Mouse (Mus musculus): Measurements from ENCODE around the gene Serpinb8. TPM values are rescaled to one million over a fixed set of nuclear protein-coding genes. Genes with fewer than 3 reads are reported as not detected.

The Serpinb8 gene
- polyA plus RNA-seq, 1 experiment, result 5.5 TPM

- Histone ChIP-seq H3ac (ENCODE audit: control insufficient read depth, insufficient read length) (no peak overlapping the region), H3K27me3 (ENCODE audit: control insufficient read depth, insufficient read depth, insufficient read length) (no peaks in the 10 kb centered on the region), H3K4me3 (no peak overlapping the region), H3K79me2 (ENCODE audit: control insufficient read depth, insufficient read depth) (no peaks in the 10 kb centered on the region), H3K36me3 (ENCODE audit: control insufficient read depth, insufficient read depth) (no peaks in the 10 kb centered on the region), H3K4me2 (ENCODE audit: low read depth) (no peak overlapping the region)
- TF ChIP-seq E2F4 (IDR thresholded peaks at IDR 0.05; ENCODE audit: insufficient read depth) (no peak), MYOG (IDR thresholded peaks at IDR 0.05; ENCODE audit: control insufficient read depth in 1 of 3, insufficient read depth in 1 of 3, insufficient read length in 2 of 3, low read depth in 2 of 3) (no peak), TCF12 (IDR thresholded peaks at IDR 0.05; ENCODE audit: insufficient read depth, poor library complexity, severe bottlenecking) (no peak), POLR2A (IDR thresholded peaks at IDR 0.05; ENCODE audit: insufficient read length, low read depth) (no peak), POLR2AphosphoS2 (IDR thresholded peaks at IDR 0.05; ENCODE audit: insufficient read length, low read depth) (no peak), TCF3 (IDR thresholded peaks at IDR 0.05; ENCODE audit: insufficient read length, low read depth) (no peak), MYOD1 (IDR thresholded peaks at IDR 0.05; ENCODE audit: control insufficient read depth in 1 of 3, insufficient read length in 2 of 3, low read depth in 2 of 3) (no peak), CEBPB (IDR thresholded peaks at IDR 0.05; ENCODE audit: insufficient read depth, poor library complexity, severe bottlenecking) (no peak), USF1 (IDR thresholded peaks at IDR 0.05; ENCODE audit: low read depth) (no peak)
These were observed 32.2 kb downstream of the Serpinb8 start for GRCm38 (mm10) chr1:107622017-107622416.

- H3K27me3 ChIP-seq (ENCODE audit: control insufficient read depth, insufficient read depth, insufficient read length), result no peaks in the 10 kb centered on the region
- TF ChIP-seq USF1 (IDR thresholded peaks at IDR 0.05; ENCODE audit: low read depth), result no peak
- TF ChIP-seq E2F4 (IDR thresholded peaks at IDR 0.05; ENCODE audit: insufficient read depth), result no peak
- TF ChIP-seq POLR2A (IDR thresholded peaks at IDR 0.05; ENCODE audit: insufficient read length, low read depth), result no peak
- TF ChIP-seq TCF12 (IDR thresholded peaks at IDR 0.05; ENCODE audit: insufficient read depth, poor library complexity, severe bottlenecking), result no peak
- TF ChIP-seq CEBPB (IDR thresholded peaks at IDR 0.05; ENCODE audit: insufficient read depth, poor library complexity, severe bottlenecking), result no peak
- TF ChIP-seq POLR2AphosphoS2 (IDR thresholded peaks at IDR 0.05; ENCODE audit: insufficient read length, low read depth), result no peak
- TF ChIP-seq SRF (IDR thresholded peaks at IDR 0.05; ENCODE audit: control insufficient read depth, insufficient read length, low read depth), result no peak
- no peak for TF ChIP-seq MAX (IDR thresholded peaks at IDR 0.05; ENCODE audit: low read depth)
- TF ChIP-seq REST (IDR thresholded peaks at IDR 0.05; ENCODE audit: insufficient read depth, insufficient read length), result no peak
- no peak for TF ChIP-seq TCF3 (IDR thresholded peaks at IDR 0.05; ENCODE audit: insufficient read length, low read depth)
- TF ChIP-seq MYOD1 (IDR thresholded peaks at IDR 0.05; ENCODE audit: control insufficient read depth in 1 of 3, insufficient read length in 2 of 3, low read depth in 2 of 3), result no peak
- H3K4me2 ChIP-seq (ENCODE audit: low read depth), result no peak overlapping the region
- H3K36me3 ChIP-seq (ENCODE audit: control insufficient read depth, insufficient read depth), result no peaks in the 10 kb centered on the region
- H3K4me3 ChIP-seq, result no peak overlapping the region
- no peak overlapping the region for H3ac ChIP-seq (ENCODE audit: control insufficient read depth, insufficient read length)
- no peaks in the 10 kb centered on the region for H3K79me2 ChIP-seq (ENCODE audit: control insufficient read depth, insufficient read depth)
These were observed 46.1 kb downstream of the Serpinb8 start for GRCm38 (mm10) chr1:107635936-107636335.

- no peak for TF ChIP-seq POLR2AphosphoS2 (IDR thresholded peaks at IDR 0.05; ENCODE audit: insufficient read length, low read depth)
- TF ChIP-seq USF1 (IDR thresholded peaks at IDR 0.05; ENCODE audit: low read depth), result no peak
- TF ChIP-seq MYOG (IDR thresholded peaks at IDR 0.05; ENCODE audit: control insufficient read depth in 1 of 3, insufficient read depth in 1 of 3, insufficient read length in 2 of 3, low read depth in 2 of 3), result no peak
- Histone ChIP-seq H3K4me3 (no peak overlapping the region), H3ac (ENCODE audit: control insufficient read depth, insufficient read length) (no peak overlapping the region), H3K4me2 (ENCODE audit: low read depth) (no peak overlapping the region), H3K36me3 (ENCODE audit: control insufficient read depth, insufficient read depth) (no peaks in the 10 kb centered on the region), H3K27me3 (ENCODE audit: control insufficient read depth, insufficient read depth, insufficient read length) (no peaks in the 10 kb centered on the region), H3K79me2 (ENCODE audit: control insufficient read depth, insufficient read depth) (no peaks in the 10 kb centered on the region)
These were observed 48.2 kb downstream of the Serpinb8 start for GRCm38 (mm10) chr1:107638056-107638455.

- no peak for TF ChIP-seq POLR2AphosphoS2 (IDR thresholded peaks at IDR 0.05; ENCODE audit: insufficient read length, low read depth)
- no peak for TF ChIP-seq TCF12 (IDR thresholded peaks at IDR 0.05; ENCODE audit: insufficient read depth, poor library complexity, severe bottlenecking)
- no peak for TF ChIP-seq SRF (IDR thresholded peaks at IDR 0.05; ENCODE audit: control insufficient read depth, insufficient read length, low read depth)
- TF ChIP-seq POLR2A (IDR thresholded peaks at IDR 0.05; ENCODE audit: insufficient read length, low read depth), result no peak
- TF ChIP-seq USF1 (IDR thresholded peaks at IDR 0.05; ENCODE audit: low read depth), result no peak
- TF ChIP-seq TCF3 (IDR thresholded peaks at IDR 0.05; ENCODE audit: insufficient read length, low read depth), result no peak
- no peak for TF ChIP-seq E2F4 (IDR thresholded peaks at IDR 0.05; ENCODE audit: insufficient read depth)
- no peaks in the 10 kb centered on the region for H3K36me3 ChIP-seq (ENCODE audit: control insufficient read depth, insufficient read depth)
- H3K79me2 ChIP-seq (ENCODE audit: control insufficient read depth, insufficient read depth), result no peaks in the 10 kb centered on the region
These were observed 48.7 kb downstream of the Serpinb8 start for GRCm38 (mm10) chr1:107638459-107638858.

GRCm38 (mm10) chr1:107642457-107643118 is 52.8 kb downstream of the Serpinb8 start:
- Histone ChIP-seq H3K27me3 (ENCODE audit: control insufficient read depth, insufficient read depth, insufficient read length) (no peaks in the 10 kb centered on the region), H3ac (ENCODE audit: control insufficient read depth, insufficient read length) (no peak overlapping the region), H3K4me2 (ENCODE audit: low read depth) (no peak overlapping the region), H3K79me2 (ENCODE audit: control insufficient read depth, insufficient read depth) (no peaks in the 10 kb centered on the region), H3K36me3 (ENCODE audit: control insufficient read depth, insufficient read depth) (no peaks in the 10 kb centered on the region), H3K4me3 (no peak overlapping the region)
- TF ChIP-seq REST (IDR thresholded peaks at IDR 0.05; ENCODE audit: insufficient read depth, insufficient read length) (no peak), CEBPB (IDR thresholded peaks at IDR 0.05; ENCODE audit: insufficient read depth, poor library complexity, severe bottlenecking) (no peak), POLR2AphosphoS2 (IDR thresholded peaks at IDR 0.05; ENCODE audit: insufficient read length, low read depth) (no peak), MYOD1 (IDR thresholded peaks at IDR 0.05; ENCODE audit: control insufficient read depth in 1 of 3, insufficient read length in 2 of 3, low read depth in 2 of 3) (no peak), MYOG (IDR thresholded peaks at IDR 0.05; ENCODE audit: control insufficient read depth in 1 of 3, insufficient read depth in 1 of 3, insufficient read length in 2 of 3, low read depth in 2 of 3) (no peak), SRF (IDR thresholded peaks at IDR 0.05; ENCODE audit: control insufficient read depth, insufficient read length, low read depth) (no peak), MAX (IDR thresholded peaks at IDR 0.05; ENCODE audit: low read depth) (no peak)

More at GRCm38 (mm10) chr1:107638459-107638858, 48.7 kb downstream of the Serpinb8 start:
- Histone ChIP-seq H3K4me2 (ENCODE audit: low read depth) (no peak overlapping the region), H3K4me3 (no peak overlapping the region), H3ac (ENCODE audit: control insufficient read depth, insufficient read length) (no peak overlapping the region), H3K27me3 (ENCODE audit: control insufficient read depth, insufficient read depth, insufficient read length) (no peaks in the 10 kb centered on the region)

Data from myocyte (in vitro differentiated cells).